Mouse (Mus musculus) myocyte (in vitro differentiated cells): ENCODE measurements around the gene Uchl5. TPM values are rescaled to one million over a fixed set of nuclear protein-coding genes. Genes with fewer than 3 reads are reported as not detected.

ENCODE experiments used
- H3K27me3 ChIP-seq: one replicate; pipeline ENCODE4 v1.6.1; 2011; ENCODE audit not compliant: control insufficient read depth, insufficient read depth, insufficient read length
- H3K36me3 ChIP-seq: one replicate; pipeline ENCODE4 v1.6.1; 2011; ENCODE audit not compliant: control insufficient read depth, insufficient read depth
- H3K4me2 ChIP-seq: one replicate; pipeline ENCODE4 v1.6.1; 2011; ENCODE audit warnings: low read depth, control low read depth
- H3K4me3 ChIP-seq: one replicate; pipeline ENCODE4 v1.5.1; 2011; ENCODE audit warnings: mild to moderate bottlenecking, control low read depth, moderate library complexity
- H3K79me2 ChIP-seq: one replicate; pipeline ENCODE4 v1.6.1; 2011; ENCODE audit not compliant: control insufficient read depth, insufficient read depth
- H3ac ChIP-seq: one replicate; pipeline ENCODE4 v1.6.1; 2011; ENCODE audit not compliant: control insufficient read depth, insufficient read length
- CEBPB ChIP-seq: IDR thresholded peaks from 2 replicates; pipeline ENCODE4 v1.6.1; 2011; ENCODE audit warnings: mild to moderate bottlenecking, moderate library complexity; ENCODE audit not compliant: poor library complexity, insufficient read depth, severe bottlenecking
- E2F4 ChIP-seq: IDR thresholded peaks from one replicate; pipeline ENCODE4 v1.6.1; 2011; ENCODE audit warnings: mild to moderate bottlenecking, control low read depth, moderate library complexity; ENCODE audit not compliant: insufficient read depth
- MAX ChIP-seq: IDR thresholded peaks from one replicate; pipeline ENCODE4 v1.6.1; 2011; ENCODE audit warnings: low read depth, mild to moderate bottlenecking, control low read depth
- MYOD1 ChIP-seq, 3 experiments: IDR thresholded peaks; one replicate each; pipeline ENCODE4 v1.6.1; 2011; ENCODE audit warnings: control low read depth in 2 of 3, low read depth in 2 of 3, mild to moderate bottlenecking in 2 of 3, moderate library complexity in 1 of 3; ENCODE audit not compliant: insufficient read length in 2 of 3, control insufficient read depth in 1 of 3
- MYOG ChIP-seq, 3 experiments: IDR thresholded peaks; one replicate each; pipeline ENCODE4 v1.6.1; 2011; ENCODE audit warnings: control low read depth in 2 of 3, low read depth in 2 of 3, mild to moderate bottlenecking in 2 of 3; ENCODE audit not compliant: insufficient read length in 2 of 3, control insufficient read depth in 1 of 3, insufficient read depth in 1 of 3
- POLR2A ChIP-seq: IDR thresholded peaks from one replicate; pipeline ENCODE4 v1.6.1; 2011; ENCODE audit warnings: low read depth, mild to moderate bottlenecking, control low read depth, moderate library complexity; ENCODE audit not compliant: insufficient read length
- POLR2AphosphoS2 ChIP-seq: IDR thresholded peaks from one replicate; pipeline ENCODE4 v1.6.1; 2011; ENCODE audit warnings: low read depth, control low read depth; ENCODE audit not compliant: insufficient read length
- REST ChIP-seq: IDR thresholded peaks from one replicate; pipeline ENCODE4 v1.6.1; 2011; ENCODE audit warnings: mild to moderate bottlenecking, control low read depth, moderate library complexity; ENCODE audit not compliant: insufficient read depth, insufficient read length
- SRF ChIP-seq: IDR thresholded peaks from one replicate; pipeline ENCODE4 v1.6.1; 2011; ENCODE audit warnings: low read depth; ENCODE audit not compliant: control insufficient read depth, insufficient read length
- TCF12 ChIP-seq: IDR thresholded peaks from one replicate; pipeline ENCODE4 v1.6.1; 2011; ENCODE audit warnings: mild to moderate bottlenecking, control low read depth; ENCODE audit not compliant: poor library complexity, insufficient read depth, severe bottlenecking
- TCF3 ChIP-seq: IDR thresholded peaks from one replicate; pipeline ENCODE4 v1.6.1; 2011; ENCODE audit warnings: low read depth, control low read depth; ENCODE audit not compliant: insufficient read length
- USF1 ChIP-seq: IDR thresholded peaks from one replicate; pipeline ENCODE4 v1.6.1; 2011; ENCODE audit warnings: low read depth, mild to moderate bottlenecking, control low read depth, moderate library complexity
- polyA plus RNA-seq: library from polyadenylated mRNA; unstranded; fragments of >200 nt; fragmentation: generic; extraction: Trizol; gene quantifications from one replicate; pipeline ENCODE4 v1.2.1, GENCODE M21; 2012; ENCODE audit warnings: missing spikeins

Gene Uchl5
- polyA plus RNA-seq, 1 experiment: 13.9 TPM

DNA sequence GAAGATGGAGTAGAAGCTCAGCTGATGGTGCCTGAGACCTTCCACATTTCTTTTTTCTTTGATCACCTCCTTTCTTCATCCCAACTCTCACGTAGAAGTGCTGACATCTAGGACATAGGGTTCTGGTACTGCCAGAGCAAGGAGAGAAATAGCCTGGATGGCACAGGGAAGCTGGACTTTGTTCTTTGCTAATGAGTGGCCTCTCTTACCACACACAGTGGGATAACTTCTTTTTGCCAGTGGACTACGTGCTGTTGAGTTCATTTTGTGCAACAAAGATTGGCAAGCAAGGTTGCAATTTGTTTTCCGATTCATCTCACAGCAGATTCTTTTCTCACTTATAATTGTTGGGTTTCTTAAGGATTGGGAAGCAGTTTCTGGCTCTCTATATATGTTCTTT is 45.6 kb downstream of the Uchl5 start:
- Histone ChIP-seq H3ac (no peak overlapping the region), H3K27me3 (no peaks in the 10 kb centered on the region), H3K4me3 (no peak overlapping the region), H3K36me3 (no peaks in the 10 kb centered on the region), H3K4me2 (no peak overlapping the region), H3K79me2 (no peaks in the 10 kb centered on the region)
- TF ChIP-seq MAX: no peak
- TF ChIP-seq MYOD1 (IDR thresholded peaks at IDR 0.05; ENCODE audit: control insufficient read depth in 1 of 3, insufficient read length in 2 of 3, low read depth in 2 of 3): no peak
- TF ChIP-seq TCF12: no peak
- TF ChIP-seq MYOG (IDR thresholded peaks at IDR 0.05; ENCODE audit: control insufficient read depth in 1 of 3, insufficient read depth in 1 of 3, insufficient read length in 2 of 3, low read depth in 2 of 3): no peak
- no peak for TF ChIP-seq TCF3
- TF ChIP-seq E2F4: no peak
- TF ChIP-seq CEBPB: no peak
- TF ChIP-seq SRF: no peak
- TF ChIP-seq USF1: no peak
- TF ChIP-seq REST: no peak
- TF ChIP-seq POLR2A: no peak
- TF ChIP-seq POLR2AphosphoS2: no peak

DNA sequence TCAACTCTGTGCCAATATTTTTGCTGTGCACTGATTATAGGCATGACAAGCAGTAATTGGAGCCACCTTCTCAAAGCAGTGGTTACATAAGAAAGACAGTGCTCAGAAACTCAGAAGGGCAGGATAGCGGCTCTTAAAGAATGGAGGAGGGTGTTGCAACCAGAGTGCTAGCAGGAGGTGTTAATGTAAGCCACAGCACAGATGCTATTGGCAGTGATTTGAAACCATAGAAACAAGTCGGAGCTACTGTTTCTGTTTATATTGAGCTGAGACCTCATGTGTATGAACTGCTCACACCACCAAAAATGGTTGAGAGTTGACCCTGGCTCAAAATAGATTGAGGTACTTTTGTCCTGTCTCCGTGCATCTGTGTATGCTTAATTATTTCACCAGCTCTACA is 53.6 kb downstream of the Uchl5 start:
- H3K79me2 ChIP-seq: no peaks in the 10 kb centered on the region
- TF ChIP-seq REST (no peak), CEBPB (no peak), MYOD1 (IDR thresholded peaks at IDR 0.05; ENCODE audit: control insufficient read depth in 1 of 3, insufficient read length in 2 of 3, low read depth in 2 of 3) (no peak), POLR2AphosphoS2 (no peak), TCF3 (no peak), MAX (no peak), MYOG (IDR thresholded peaks at IDR 0.05; ENCODE audit: control insufficient read depth in 1 of 3, insufficient read depth in 1 of 3, insufficient read length in 2 of 3, low read depth in 2 of 3) (no peak), SRF (no peak), TCF12 (no peak), USF1 (no peak), E2F4 (no peak), POLR2A (no peak)
- no peak overlapping the region for H3K4me2 ChIP-seq
- H3K4me3 ChIP-seq: no peak overlapping the region
- H3K36me3 ChIP-seq: no peaks in the 10 kb centered on the region
- H3K27me3 ChIP-seq: no peaks in the 10 kb centered on the region
- H3ac ChIP-seq: no peak overlapping the region

DNA sequence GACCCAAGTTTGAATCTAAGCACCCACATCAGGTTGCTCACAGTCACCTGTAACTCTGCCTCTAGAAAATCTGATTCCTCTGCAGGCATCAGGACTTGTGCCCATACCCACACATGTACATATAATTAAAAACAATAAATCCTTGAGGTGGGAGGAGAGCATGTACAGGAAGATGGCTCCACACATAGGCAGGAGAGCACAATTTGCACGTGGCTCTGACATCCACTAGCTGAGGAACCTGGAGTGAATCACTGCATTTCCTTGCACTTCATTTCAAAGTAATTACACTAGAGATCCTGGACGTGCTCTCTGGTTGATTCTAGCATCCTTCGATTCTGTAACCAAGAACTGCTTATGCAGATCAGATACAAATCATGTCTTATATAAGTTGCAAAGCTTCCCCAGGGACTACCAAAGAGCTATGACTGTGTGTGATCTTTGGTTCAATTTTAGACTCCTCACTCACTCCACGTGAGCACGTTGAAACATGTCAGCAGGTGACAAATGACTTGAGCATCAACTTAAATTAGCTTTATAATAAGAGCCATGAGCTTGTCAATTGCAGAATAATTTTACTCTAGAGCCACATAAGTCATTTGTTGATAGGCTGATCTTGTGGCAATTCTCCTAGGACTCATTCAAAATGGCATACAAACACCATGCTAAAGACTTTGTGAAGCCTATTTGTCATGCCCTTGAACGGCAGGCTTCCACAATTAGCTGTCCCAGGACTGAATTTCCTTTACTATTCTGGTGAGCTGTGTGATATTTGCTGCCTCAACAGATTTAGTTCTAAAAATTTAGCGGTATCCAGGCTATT is 59.5 kb downstream of the Uchl5 start:
- Histone ChIP-seq H3K36me3 (no peaks in the 10 kb centered on the region), H3ac (no peak overlapping the region), H3K4me3 (no peak overlapping the region), H3K27me3 (no peaks in the 10 kb centered on the region), H3K4me2 (no peak overlapping the region), H3K79me2 (no peaks in the 10 kb centered on the region)
- TF ChIP-seq TCF12: no peak
- no peak for TF ChIP-seq USF1
- no peak for TF ChIP-seq SRF
- TF ChIP-seq MYOG (IDR thresholded peaks at IDR 0.05; ENCODE audit: control insufficient read depth in 1 of 3, insufficient read depth in 1 of 3, insufficient read length in 2 of 3, low read depth in 2 of 3): no peak
- TF ChIP-seq E2F4: no peak
- no peak for TF ChIP-seq CEBPB
- TF ChIP-seq MYOD1 (IDR thresholded peaks at IDR 0.05; ENCODE audit: control insufficient read depth in 1 of 3, insufficient read length in 2 of 3, low read depth in 2 of 3): no peak
- TF ChIP-seq MAX: no peak
- no peak for TF ChIP-seq POLR2AphosphoS2

DNA sequence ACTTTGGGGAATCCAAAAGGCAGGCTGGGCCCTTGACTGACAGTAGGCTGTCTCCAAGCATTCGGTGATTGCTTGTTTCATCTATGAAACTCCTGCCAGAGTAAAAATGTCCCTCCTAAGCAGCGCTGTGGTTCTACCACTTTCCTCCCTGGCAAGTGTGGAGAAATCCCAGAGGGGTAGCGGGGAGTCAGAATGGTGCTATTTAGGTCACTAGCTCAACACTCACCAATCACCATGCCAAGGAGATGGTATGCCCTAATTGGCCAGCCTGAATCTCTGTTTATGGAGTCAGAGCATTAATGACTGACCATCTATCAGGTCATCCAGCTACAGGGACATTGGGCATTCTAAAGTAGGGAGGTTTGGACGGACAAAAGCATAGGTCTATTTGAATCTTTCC is 60.6 kb downstream of the Uchl5 start:
- H3K4me2 ChIP-seq: no peak overlapping the region
- H3ac ChIP-seq: no peak overlapping the region
- H3K4me3 ChIP-seq: no peak overlapping the region
- H3K79me2 ChIP-seq: no peaks in the 10 kb centered on the region
- H3K36me3 ChIP-seq: no peaks in the 10 kb centered on the region
- TF ChIP-seq USF1 (no peak), POLR2AphosphoS2 (no peak)
- no peaks in the 10 kb centered on the region for H3K27me3 ChIP-seq

DNA sequence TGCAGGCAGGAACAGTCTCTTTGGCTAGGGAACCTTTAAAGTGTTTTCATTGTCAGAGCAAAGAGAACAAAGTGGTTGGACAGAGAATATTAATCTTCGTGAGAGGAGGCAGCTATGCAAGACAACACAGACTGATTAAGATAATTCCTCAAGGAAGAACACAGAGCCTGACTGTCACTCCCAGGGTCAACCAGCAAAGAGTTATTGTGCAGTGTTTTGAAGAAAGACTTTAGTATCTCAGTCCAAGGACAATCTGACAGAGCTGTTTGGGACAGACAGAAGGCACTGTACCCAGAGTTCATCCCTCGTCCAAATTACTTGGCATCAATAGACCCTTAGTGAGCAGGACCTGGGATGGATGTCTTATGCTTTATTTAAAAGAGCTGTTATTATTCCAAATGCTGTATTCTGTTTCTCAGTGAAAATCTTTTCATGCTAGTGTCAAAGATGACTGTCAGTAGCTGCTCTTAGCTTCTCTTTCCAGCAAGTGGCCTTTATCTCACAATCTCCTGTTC is 61.9 kb downstream of the Uchl5 start:
- Histone ChIP-seq H3K36me3 (no peaks in the 10 kb centered on the region), H3ac (no peak overlapping the region), H3K4me2 (no peak overlapping the region), H3K79me2 (no peaks in the 10 kb centered on the region), H3K27me3 (no peaks in the 10 kb centered on the region), H3K4me3 (no peak overlapping the region)
- TF ChIP-seq TCF12 (no peak), POLR2A (no peak), MYOG (IDR thresholded peaks at IDR 0.05; ENCODE audit: control insufficient read depth in 1 of 3, insufficient read depth in 1 of 3, insufficient read length in 2 of 3, low read depth in 2 of 3) (no peak), MAX (no peak), REST (no peak), SRF (no peak), MYOD1 (IDR thresholded peaks at IDR 0.05; ENCODE audit: control insufficient read depth in 1 of 3, insufficient read length in 2 of 3, low read depth in 2 of 3) (no peak), E2F4 (no peak), CEBPB (no peak)
